36 mouse cellular contexts compared by ENCODE assay signal in genomic region chr6:40594804-40595550, GRCm38 (mm10). TPM values are rescaled to one million over a fixed set of nuclear protein-coding genes. Genes with fewer than 3 reads are reported as not detected.
DNase-seq lines count a peak whose midpoint lies in the region; ATAC-seq and TF ChIP-seq lines count a peak whose summit lies in the region.
"Had no signal": no experiment of that assay in that cellular context is flagged by ENCODE, and none has a peak within 500 bp of the region (broad histone marks: within the 10 kb centered on the region; RNA-seq: fewer than 3 reads in every experiment).

No protein-coding gene starts in this region.

- H3K9ac ChIP-seq in hindbrain, embryonic 11.5 days (ENCODE audit: low read depth, low read length) = no peak overlapping the region
- H3K9ac ChIP-seq: embryonic facial prominence, embryonic 13.5 days; forebrain, embryonic 13.5 days; limb, embryonic 15.5 days; liver, embryonic 14.5 days; lung, embryonic 15.5 days; midbrain, embryonic 13.5 days; neural tube, embryonic 13.5 days; stomach, embryonic 15.5 days had no signal

- TF ChIP-seq POLR2A in myocyte (IDR thresholded peaks at IDR 0.05; ENCODE audit: insufficient read length, low read depth) = no peak

- H3K27ac ChIP-seq in hindbrain, embryonic 11.5 days (ENCODE audit: low read depth, low read length) = no peak overlapping the region
- H3K27ac ChIP-seq: embryonic facial prominence, embryonic 13.5 days; forebrain, embryonic 13.5 days; gastrocnemius, adult 2 months; hindbrain, embryonic 10.5 days; hindbrain, postnatal 0 days; layer of hippocampus, adult 2 months; limb, embryonic 15.5 days; liver, embryonic 14.5 days; lung, embryonic 15.5 days; midbrain, embryonic 13.5 days; neural tube, embryonic 13.5 days; stomach, embryonic 15.5 days had no signal

- no peaks in the 10 kb centered on the region for H3K4me1 ChIP-seq in hindbrain, embryonic 11.5 days (replicated peaks; ENCODE audit: control insufficient read depth, insufficient read depth, low read length)
- H3K4me1 ChIP-seq: embryonic facial prominence, embryonic 13.5 days; forebrain, embryonic 13.5 days; hindbrain, embryonic 10.5 days; limb, embryonic 15.5 days; lung, embryonic 15.5 days; midbrain, embryonic 13.5 days; neural tube, embryonic 13.5 days; stomach, embryonic 15.5 days had no signal

- no peaks in the 10 kb centered on the region for H3K9me3 ChIP-seq in hindbrain, embryonic 11.5 days (ENCODE audit: control insufficient read depth, low read length)
- H3K9me3 ChIP-seq: embryonic facial prominence, embryonic 13.5 days; forebrain, embryonic 13.5 days; hindbrain, embryonic 10.5 days; limb, embryonic 15.5 days; lung, embryonic 15.5 days; megakaryocyte, embryonic 14.5 days; midbrain, embryonic 13.5 days; stomach, embryonic 15.5 days had no signal

- H3K4me2 ChIP-seq in myocyte (ENCODE audit: low read depth) = peak overlapping the region; percentile 33
- no peak overlapping the region for H3K4me2 ChIP-seq in hindbrain, embryonic 11.5 days (replicated peaks; ENCODE audit: low read depth, low read length)
- H3K4me2 ChIP-seq: embryonic facial prominence, embryonic 13.5 days; forebrain, embryonic 13.5 days; limb, embryonic 15.5 days; lung, embryonic 15.5 days; midbrain, embryonic 13.5 days; neural tube, embryonic 13.5 days; stomach, embryonic 15.5 days had no signal

- no peaks in the 10 kb centered on the region for H3K36me3 ChIP-seq in myocyte (ENCODE audit: control insufficient read depth, insufficient read depth)
- H3K36me3 ChIP-seq in hindbrain, embryonic 11.5 days (ENCODE audit: control insufficient read depth, insufficient read depth, low read length) = no peaks in the 10 kb centered on the region
- H3K36me3 ChIP-seq: embryonic facial prominence, embryonic 13.5 days; hindbrain, embryonic 10.5 days; limb, embryonic 15.5 days; lung, embryonic 15.5 days; midbrain, embryonic 13.5 days; neural tube, embryonic 13.5 days; stomach, embryonic 15.5 days had no signal

- H3K27me3 ChIP-seq in myocyte (ENCODE audit: control insufficient read depth, insufficient read depth, insufficient read length) = no peaks in the 10 kb centered on the region
- no peaks in the 10 kb centered on the region for H3K27me3 ChIP-seq in hindbrain, embryonic 11.5 days (ENCODE audit: control insufficient read depth, insufficient read depth, low read length)
- H3K27me3 ChIP-seq: embryonic facial prominence, embryonic 13.5 days; forebrain, embryonic 13.5 days; limb, embryonic 15.5 days; lung, embryonic 15.5 days; megakaryocyte, embryonic 14.5 days; midbrain, embryonic 13.5 days; neural tube, embryonic 13.5 days; stomach, embryonic 15.5 days had no signal

- H3ac ChIP-seq in myocyte (ENCODE audit: control insufficient read depth, insufficient read length) = no peak overlapping the region

- peak; percentile 99 for ATAC-seq in granulocyte monocyte progenitor cell, adult 5-6 weeks (replicated peaks; ENCODE audit: poor library complexity, severe bottlenecking)
- no peak for ATAC-seq in frontal cortex, adult (ENCODE audit: low TSS enrichment)
- no peak for ATAC-seq in hindbrain, embryonic 11.5 days (ENCODE audit: low FRiP score)
- ATAC-seq: CD4-positive, CD25-positive, alpha-beta regulatory T cell, adult 4 months; forebrain, embryonic 13.5 days; hindbrain, postnatal 0 days; intestine, embryonic 16.5 days; midbrain, embryonic 13.5 days had no signal

- H3K4me3 ChIP-seq in myocyte = no peak overlapping the region
- no peak overlapping the region for H3K4me3 ChIP-seq in hindbrain, embryonic 11.5 days (ENCODE audit: low read depth, low read length)
- H3K4me3 ChIP-seq: embryonic facial prominence, embryonic 13.5 days; erythroblast, embryonic 14.5 days; forebrain, embryonic 13.5 days; gastrocnemius, adult 2 months; hindbrain, embryonic 10.5 days; layer of hippocampus, adult 2 months; limb, embryonic 15.5 days; lung, embryonic 15.5 days; megakaryocyte, embryonic 14.5 days; midbrain, embryonic 13.5 days; neural tube, embryonic 13.5 days; stomach, embryonic 15.5 days had no signal

- 82% methylated on average over 3 of the region's 3 CpGs for WGBS in hindbrain, embryonic 11.5 days

- DNase-seq in A20 (ENCODE audit: low read depth, low spot score) (peak; percentile 36), MN1 (ENCODE audit: low spot score) (peak; percentile 21)
- DNase-seq in layer of hippocampus, postnatal 10 days (ENCODE audit: low spot score in 2 of 2) = no peak
- no peak for DNase-seq in hindbrain, embryonic 11.5 days (ENCODE audit: low spot score)
- DNase-seq: adrenal gland, postnatal 10 days; cerebellum, adult 18-20 months; cerebellum, postnatal 25 days; embryo, embryonic 11 days; gastrocnemius, adult 2 months; kidney, postnatal 25 days; layer of hippocampus, postnatal 36 days; left cerebral cortex, postnatal 4 days; thymus, postnatal 36 days had no signal

- no peaks in the 10 kb centered on the region for H3K79me2 ChIP-seq in myocyte (ENCODE audit: control insufficient read depth, insufficient read depth)

TF ChIP-seq in myocyte, 11 proteins besides CTCF, POLR2A, EP300 and RAD21:
- TF ChIP-seq CEBPB (IDR thresholded peaks at IDR 0.05; ENCODE audit: insufficient read depth, poor library complexity, severe bottlenecking) (peak; percentile 98), TCF3 (IDR thresholded peaks at IDR 0.05; ENCODE audit: insufficient read length, low read depth) (no peak)

RNA-seq across cellular contexts. Expression of gene Clec5a, which starts 9.4 kb away (rescaled TPM):
- total RNA-seq in granulocyte monocyte progenitor cell, adult 5-6 weeks (2014; fragmentation: Nextera tagmentation) = 59.5 and 89.0 TPM in 2 replicates
- 90.0 and 126 TPM in 2 replicates for total RNA-seq in granulocyte monocyte progenitor cell, adult 5-6 weeks (2017)
- 0.05 TPM for polyA plus RNA-seq in myocyte (2012; fragmentation: generic; extraction: Trizol)
- under 1 TPM in 1 of 2 experiments, not detected in 1; 0.39 TPM for total RNA-seq in layer of hippocampus, postnatal 10 days (2021)
- polyA plus RNA-seq in hindbrain, embryonic 11.5 days (2014; fragmentation: Nextera tagmentation; extraction: Ambion mirVana) = 0.25 and 1.2 TPM in 2 replicates
- total RNA-seq: ES-E14 had no signal
- polyA plus RNA-seq: CD4-positive, CD25-positive, alpha-beta regulatory T cell, adult 4 months; erythroblast, embryonic 14.5 days had no signal

RNA-seq across cellular contexts. Expression of gene Tas2r138, which starts 18.1 kb away (rescaled TPM):
- not detected in 2 replicates for total RNA-seq in granulocyte monocyte progenitor cell, adult 5-6 weeks (2014; fragmentation: Nextera tagmentation)
- not detected in 2 replicates for total RNA-seq in granulocyte monocyte progenitor cell, adult 5-6 weeks (2017)
- polyA plus RNA-seq in myocyte (2012; fragmentation: generic; extraction: Trizol) = not detected
- total RNA-seq in layer of hippocampus, postnatal 10 days (2021) = not detected
- polyA plus RNA-seq in hindbrain, embryonic 11.5 days (2014; fragmentation: Nextera tagmentation; extraction: Ambion mirVana) = not detected in 2 replicates
- total RNA-seq: adrenal gland, postnatal 10 days; ES-E14; gastrocnemius, adult 2 months; gastrocnemius, postnatal 4 days; hindbrain, postnatal 0 days; layer of hippocampus, adult 2 months; layer of hippocampus, postnatal 36 days; left cerebral cortex, postnatal 4 days had no signal
- polyA plus RNA-seq: CD4-positive, CD25-positive, alpha-beta regulatory T cell, adult 4 months; embryonic facial prominence, embryonic 13.5 days; erythroblast, embryonic 14.5 days; forebrain, embryonic 13.5 days; frontal cortex, adult 2 months; heart, embryonic 16.5 days; hindbrain, embryonic 10.5 days; hindbrain, postnatal 0 days; intestine, embryonic 16.5 days; kidney, embryonic 14.5 days; limb, embryonic 15.5 days; liver, embryonic 14.5 days; lung, embryonic 15.5 days; midbrain, embryonic 13.5 days; neural tube, embryonic 13.5 days; stomach, embryonic 15.5 days had no signal

RNA-seq across cellular contexts. Expression of gene Olfr460, which starts 25.7 kb away (rescaled TPM):
- not detected in 2 replicates for total RNA-seq in granulocyte monocyte progenitor cell, adult 5-6 weeks (2014; fragmentation: Nextera tagmentation)
- total RNA-seq in granulocyte monocyte progenitor cell, adult 5-6 weeks (2017) = 0.21 TPM in 1 of 2 replicates, not detected in the other
- polyA plus RNA-seq in myocyte (2012; fragmentation: generic; extraction: Trizol) = not detected
- total RNA-seq in layer of hippocampus, postnatal 10 days (2021) = not detected
- polyA plus RNA-seq in hindbrain, embryonic 11.5 days (2014; fragmentation: Nextera tagmentation; extraction: Ambion mirVana) = not detected in 2 replicates
- total RNA-seq: adrenal gland, postnatal 10 days; ES-E14; gastrocnemius, adult 2 months; gastrocnemius, postnatal 4 days; hindbrain, postnatal 0 days; layer of hippocampus, adult 2 months; layer of hippocampus, postnatal 36 days; left cerebral cortex, postnatal 4 days had no signal
- polyA plus RNA-seq: CD4-positive, CD25-positive, alpha-beta regulatory T cell, adult 4 months; embryonic facial prominence, embryonic 13.5 days; erythroblast, embryonic 14.5 days; forebrain, embryonic 13.5 days; heart, embryonic 16.5 days; hindbrain, embryonic 10.5 days; hindbrain, postnatal 0 days; intestine, embryonic 16.5 days; kidney, embryonic 14.5 days; limb, embryonic 15.5 days; lung, embryonic 15.5 days; midbrain, embryonic 13.5 days; neural tube, embryonic 13.5 days; stomach, embryonic 15.5 days had no signal

RNA-seq across cellular contexts. Expression of gene Mgam, which starts 33.7 kb away (rescaled TPM):
- total RNA-seq in granulocyte monocyte progenitor cell, adult 5-6 weeks (2014; fragmentation: Nextera tagmentation) = 18.1 and 21.7 TPM in 2 replicates
- 63.1 and 63.3 TPM in 2 replicates for total RNA-seq in granulocyte monocyte progenitor cell, adult 5-6 weeks (2017)
- polyA plus RNA-seq in myocyte (2012; fragmentation: generic; extraction: Trizol) = 3.3 TPM
- total RNA-seq in layer of hippocampus, postnatal 10 days (2021) = 1 to 10 TPM in 1 of 2 experiments, under 1 TPM in 1; 0.62 to 1.3 TPM
- polyA plus RNA-seq in hindbrain, embryonic 11.5 days (2014; fragmentation: Nextera tagmentation; extraction: Ambion mirVana) = not detected in 2 replicates
- total RNA-seq: layer of hippocampus, adult 2 months; layer of hippocampus, postnatal 36 days had no signal
- polyA plus RNA-seq: embryonic facial prominence, embryonic 13.5 days; hindbrain, embryonic 10.5 days; midbrain, embryonic 13.5 days had no signal

RNA-seq across cellular contexts. Expression of gene Olfr461, which starts 40.1 kb away (rescaled TPM):
- total RNA-seq in granulocyte monocyte progenitor cell, adult 5-6 weeks (2014; fragmentation: Nextera tagmentation) = not detected in 2 replicates
- not detected in 2 replicates for total RNA-seq in granulocyte monocyte progenitor cell, adult 5-6 weeks (2017)
- polyA plus RNA-seq in myocyte (2012; fragmentation: generic; extraction: Trizol) = not detected
- not detected for total RNA-seq in layer of hippocampus, postnatal 10 days (2021)
- 0.21 TPM in 1 of 2 replicates, not detected in the other for polyA plus RNA-seq in hindbrain, embryonic 11.5 days (2014; fragmentation: Nextera tagmentation; extraction: Ambion mirVana)
- total RNA-seq: adrenal gland, postnatal 10 days; ES-E14; gastrocnemius, adult 2 months; gastrocnemius, postnatal 4 days; hindbrain, postnatal 0 days; layer of hippocampus, adult 2 months; layer of hippocampus, postnatal 36 days; left cerebral cortex, postnatal 4 days had no signal
- polyA plus RNA-seq: CD4-positive, CD25-positive, alpha-beta regulatory T cell, adult 4 months; erythroblast, embryonic 14.5 days; frontal cortex, adult 2 months; heart, embryonic 16.5 days; intestine, embryonic 16.5 days; liver, embryonic 14.5 days; lung, embryonic 15.5 days; stomach, embryonic 15.5 days had no signal

Comparison
In these comparisons a context has a peak if more than half of its experiments do, and no peak if none do; other contexts are left out.
1. DNase-seq: peak in A20 (single experiment) and MN1 (single experiment); none in layer of hippocampus, postnatal 10 days (0 of 2) and hindbrain, embryonic 11.5 days (single experiment).
2. RNA of gene Clec5a, which starts 9.4 kb away (total RNA-seq): 59.5 to 126 TPM in granulocyte monocyte progenitor cell, adult 5-6 weeks; 0.39 TPM in layer of hippocampus, postnatal 10 days; every median in the first group is over 10 times any median in the second.